Mouse (Mus musculus) liver, embryonic 12.5 days (tissue): ENCODE measurements around the gene Kif1b. TPM values are rescaled to one million over a fixed set of nuclear protein-coding genes. Genes with fewer than 3 reads are reported as not detected.

ENCODE experiments used
- ATAC-seq: fragments of 200-750 bp; cut with Nextera tagmentation; 2 replicates; pipeline ENCODE4 v1.8.0; 2017; ENCODE audit warnings: moderate number of reproducible peaks, mild to moderate bottlenecking, moderate library complexity
- H3K27ac ChIP-seq: fragments of 300-500 bp; sonication (generic); 2 replicates; pipeline ENCODE4 v1.5.1; 2016; ENCODE audit warnings: mild to moderate bottlenecking
- H3K27me3 ChIP-seq: fragments of 300-500 bp; sonication (generic); replicated peaks from 2 replicates; pipeline ENCODE4 v1.6.1; 2016; ENCODE audit warnings: mild to moderate bottlenecking, moderate library complexity
- H3K36me3 ChIP-seq: fragments of 300-500 bp; sonication (generic); 2 replicates; pipeline ENCODE4 v1.6.1; 2016; ENCODE audit warnings: mild to moderate bottlenecking, moderate library complexity
- H3K4me1 ChIP-seq: fragments of 300-500 bp; sonication (generic); 2 replicates; pipeline ENCODE4 v1.6.1; 2016
- H3K4me2 ChIP-seq: fragments of 300-500 bp; sonication (generic); 2 replicates; pipeline ENCODE4 v1.6.1; 2016; ENCODE audit warnings: mild to moderate bottlenecking, moderate library complexity
- H3K4me3 ChIP-seq: fragments of 300-500 bp; sonication (generic); 2 replicates; pipeline ENCODE4 v1.5.1; 2016; ENCODE audit warnings: mild to moderate bottlenecking, moderate library complexity
- H3K9ac ChIP-seq: fragments of 300-500 bp; sonication (generic); 2 replicates; pipeline ENCODE4 v1.6.1; 2016; ENCODE audit warnings: mild to moderate bottlenecking, moderate library complexity
- H3K9me3 ChIP-seq: fragments of 300-500 bp; sonication (generic); replicated peaks from 2 replicates; pipeline ENCODE4 v1.6.1; 2016; ENCODE audit warnings: mild to moderate bottlenecking, moderate library complexity
- WGBS: fragments of 180-500 bp; shearing (Covaris S2); methylation state at CpG from one replicate; pipeline ENCODE4 v1.1.7; 2016; ENCODE audit not compliant: insufficient replicate concordance; 5-methylcytosine and 5-hydroxymethylcytosine counted together
- polyA plus RNA-seq: library from polyadenylated mRNA; unstranded; fragments of >200 nt; fragmentation: Nextera tagmentation; extraction: Ambion mirVana; gene quantifications from 2 replicates; pipeline ENCODE4 v1.2.1, GENCODE M21; 2016

The Kif1b gene
- polyA plus RNA-seq, 1 experiment from 2014 or later = 9.1 TPM

- no peak overlapping the region for H3K4me3 ChIP-seq
- H3K9me3 ChIP-seq = no peaks in the 10 kb centered on the region
- H3K27me3 ChIP-seq = no peaks in the 10 kb centered on the region
- peaks cover 19% of the 10 kb centered on the region for H3K4me1 ChIP-seq
- WGBS = 81% methylated on average over 11 of the region's 11 CpGs
- no peak overlapping the region for H3K27ac ChIP-seq
- no peak overlapping the region for H3K9ac ChIP-seq
- H3K4me2 ChIP-seq = no peak overlapping the region
- peaks cover 91% of the 10 kb centered on the region for H3K36me3 ChIP-seq
- ATAC-seq = no peak
Measured at GRCm38 (mm10) chr4:149334881-149335280, 27.4 kb upstream of the Kif1b start.

- H3K36me3 ChIP-seq = peaks cover 96% of the 10 kb centered on the region
- no peaks in the 10 kb centered on the region; the same call in 1 of the 2 replicates for H3K4me1 ChIP-seq
- 86% methylated on average over 7 of the region's 7 CpGs for WGBS
- H3K27me3 ChIP-seq = no peaks in the 10 kb centered on the region
- no peak for ATAC-seq
- no peak overlapping the region for H3K9ac ChIP-seq
- no peak overlapping the region for H3K4me3 ChIP-seq
- no peak overlapping the region for H3K27ac ChIP-seq
- no peak overlapping the region for H3K4me2 ChIP-seq
- no peaks in the 10 kb centered on the region for H3K9me3 ChIP-seq
Measured at GRCm38 (mm10) chr4:149332726-149333125, 25.2 kb upstream of the Kif1b start.

GRCm38 (mm10) chr4:149330495-149330894, 23.0 kb upstream of the Kif1b start:
- WGBS = 91% methylated on average over 5 of the region's 5 CpGs
- H3K4me2 ChIP-seq = no peak overlapping the region
- no peaks in the 10 kb centered on the region for H3K27me3 ChIP-seq
- ATAC-seq = no peak; the same call in 1 of the 2 replicates
- H3K4me3 ChIP-seq = no peak overlapping the region
- no peaks in the 10 kb centered on the region for H3K4me1 ChIP-seq
- no peak overlapping the region for H3K9ac ChIP-seq
- H3K9me3 ChIP-seq = no peaks in the 10 kb centered on the region
- H3K27ac ChIP-seq = no peak overlapping the region
- H3K36me3 ChIP-seq = peaks cover 81% of the 10 kb centered on the region

- H3K36me3 ChIP-seq = peaks cover 64% of the 10 kb centered on the region
Measured at GRCm38 (mm10) chr4:149328735-149329134, 21.2 kb upstream of the Kif1b start.

GRCm38 (mm10) chr4:149327281-149327680, 19.8 kb upstream of the Kif1b start:
- ATAC-seq = no peak
- 88% methylated on average over 7 of the region's 7 CpGs for WGBS
- no peaks in the 10 kb centered on the region for H3K27me3 ChIP-seq
- no peak overlapping the region for H3K4me3 ChIP-seq
- H3K9me3 ChIP-seq = no peaks in the 10 kb centered on the region
- peaks cover 51% of the 10 kb centered on the region for H3K36me3 ChIP-seq
- no peaks in the 10 kb centered on the region for H3K4me1 ChIP-seq
- H3K4me2 ChIP-seq = no peak overlapping the region
- H3K27ac ChIP-seq = no peak overlapping the region
- H3K9ac ChIP-seq = no peak overlapping the region

More at GRCm38 (mm10) chr4:149328735-149329134, 21.2 kb upstream of the Kif1b start:
- Histone ChIP-seq H3K27me3 (no peaks in the 10 kb centered on the region), H3K4me3 (no peak overlapping the region), H3K4me1 (no peaks in the 10 kb centered on the region), H3K9ac (no peak overlapping the region), H3K27ac (no peak overlapping the region), H3K9me3 (no peaks in the 10 kb centered on the region), H3K4me2 (no peak overlapping the region)
- ATAC-seq = no peak
- WGBS = 83% methylated on average over 4 of the region's 4 CpGs

- no peak overlapping the region for H3K4me2 ChIP-seq
- 0 out of 2 replicates have a peak, but pooled peaks cover 2% of the 10 kb centered on the region for H3K9me3 ChIP-seq
- no peak for ATAC-seq
- H3K27ac ChIP-seq = no peak overlapping the region
- H3K36me3 ChIP-seq = peaks cover 34% of the 10 kb centered on the region
- no peak overlapping the region for H3K4me3 ChIP-seq
- H3K4me1 ChIP-seq = no peaks in the 10 kb centered on the region
- WGBS = 83% methylated on average over 10 of the region's 10 CpGs
- no peaks in the 10 kb centered on the region for H3K27me3 ChIP-seq
- H3K9ac ChIP-seq = no peak overlapping the region
Measured at GRCm38 (mm10) chr4:149325411-149326162, 18.1 kb upstream of the Kif1b start.

GRCm38 (mm10) chr4:149323730-149324129, 16.2 kb upstream of the Kif1b start:
- WGBS = 68% methylated on average over 16 of the region's 16 CpGs
- no peaks in the 10 kb centered on the region for H3K4me1 ChIP-seq
- no peak overlapping the region for H3K4me3 ChIP-seq
- ATAC-seq = no peak
- H3K9me3 ChIP-seq = 0 out of 2 replicates have a peak, but pooled peaks cover 2% of the 10 kb centered on the region
- no peak overlapping the region for H3K4me2 ChIP-seq
- no peaks in the 10 kb centered on the region for H3K27me3 ChIP-seq
- H3K27ac ChIP-seq = no peak overlapping the region
- no peak overlapping the region for H3K9ac ChIP-seq
- peaks cover 16% of the 10 kb centered on the region for H3K36me3 ChIP-seq

GRCm38 (mm10) chr4:149322718-149323117, 15.2 kb upstream of the Kif1b start:
- Histone ChIP-seq H3K27ac (no peak overlapping the region), H3K4me2 (no peak overlapping the region), H3K4me1 (no peaks in the 10 kb centered on the region), H3K9me3 (0 out of 2 replicates have a peak, but pooled peaks cover 2% of the 10 kb centered on the region), H3K27me3 (no peaks in the 10 kb centered on the region), H3K36me3 (peaks cover 8% of the 10 kb centered on the region), H3K9ac (no peak overlapping the region), H3K4me3 (no peak overlapping the region)
- ATAC-seq = no peak
- 35% methylated on average over 6 of the region's 6 CpGs for WGBS

GRCm38 (mm10) chr4:149322286-149322685, 14.8 kb upstream of the Kif1b start:
- Histone ChIP-seq H3K4me2 (no peak overlapping the region), H3K9ac (no peak overlapping the region), H3K27me3 (no peaks in the 10 kb centered on the region), H3K9me3 (0 out of 2 replicates have a peak, but pooled peaks cover 2% of the 10 kb centered on the region), H3K4me3 (no peak overlapping the region), H3K4me1 (no peaks in the 10 kb centered on the region), H3K36me3 (peaks cover 3% of the 10 kb centered on the region), H3K27ac (no peak overlapping the region)
- WGBS = 72% methylated on average over 4 of the region's 4 CpGs
- ATAC-seq = no peak

- Histone ChIP-seq H3K4me1 (no peaks in the 10 kb centered on the region), H3K9me3 (0 out of 2 replicates have a peak, but pooled peaks cover 2% of the 10 kb centered on the region), H3K27me3 (no peaks in the 10 kb centered on the region), H3K27ac (no peak overlapping the region), H3K4me2 (no peak overlapping the region), H3K4me3 (no peak overlapping the region), H3K9ac (no peak overlapping the region), H3K36me3 (no peaks in the 10 kb centered on the region)
- ATAC-seq = no peak
- 66% methylated on average over 9 of the region's 9 CpGs for WGBS
Measured at GRCm38 (mm10) chr4:149319088-149319487, 11.6 kb upstream of the Kif1b start.

- no peak overlapping the region for H3K4me2 ChIP-seq
- H3K9ac ChIP-seq = no peak overlapping the region
- WGBS = 49% methylated on average over 5 of the region's 5 CpGs
- no peak overlapping the region for H3K27ac ChIP-seq
- no peak for ATAC-seq
- no peaks in the 10 kb centered on the region for H3K4me1 ChIP-seq
- H3K27me3 ChIP-seq = peaks cover 3% of the 10 kb centered on the region; the same call in 1 of the 2 replicates
- H3K9me3 ChIP-seq = 0 out of 2 replicates have a peak, but pooled peaks cover 2% of the 10 kb centered on the region
- H3K4me3 ChIP-seq = no peak overlapping the region
- H3K36me3 ChIP-seq = no peaks in the 10 kb centered on the region
Measured at GRCm38 (mm10) chr4:149317387-149317786, 9.9 kb upstream of the Kif1b start.

GRCm38 (mm10) chr4:149314275-149314837, 6.9 kb upstream of the Kif1b start:
- Histone ChIP-seq H3K36me3 (no peaks in the 10 kb centered on the region), H3K9me3 (no peaks in the 10 kb centered on the region), H3K27me3 (peaks cover 19% of the 10 kb centered on the region; the same call in 1 of the 2 replicates), H3K9ac (no peak overlapping the region), H3K4me3 (no peak overlapping the region), H3K4me2 (no peak overlapping the region), H3K27ac (no peak overlapping the region), H3K4me1 (no peaks in the 10 kb centered on the region)
- WGBS = 83% methylated on average over 11 of the region's 11 CpGs
- no peak for ATAC-seq
